Mouse (Mus musculus) cerebellum, postnatal 4 days (tissue): ENCODE data around the gene Epgn.

Experiments used
- DNase-seq, 2 experiments: peaks; one replicate each; pipeline ENCODE4 v3.0.0; 2022; ENCODE audit warnings: low spot score in 2 of 2, mixed read lengths in 1 of 2

Epgn gene

DNA sequence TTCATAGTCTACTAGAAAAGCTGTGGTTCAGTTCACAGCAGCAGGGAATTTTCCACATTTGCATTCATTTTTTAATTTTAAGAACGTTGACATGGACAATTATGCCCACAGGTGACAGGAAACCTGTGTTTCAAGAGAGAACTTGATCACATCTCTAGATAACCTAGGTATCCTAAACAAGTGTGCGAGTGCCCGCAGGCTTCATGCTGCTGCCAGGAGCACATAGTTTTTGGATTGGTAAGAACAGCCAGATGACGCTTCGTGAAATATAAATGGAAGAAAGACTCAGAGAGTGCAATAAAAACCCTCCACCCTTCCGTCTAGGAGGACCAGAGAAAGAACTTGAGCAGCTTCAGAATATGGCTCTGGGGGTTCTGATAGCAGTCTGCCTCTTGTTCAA, at the start of gene Epgn:
Gene Epgn, plus strand, starts transcription at position 301 of the 400 bp plus-strand sequence.
- no peak for DNase-seq

DNA sequence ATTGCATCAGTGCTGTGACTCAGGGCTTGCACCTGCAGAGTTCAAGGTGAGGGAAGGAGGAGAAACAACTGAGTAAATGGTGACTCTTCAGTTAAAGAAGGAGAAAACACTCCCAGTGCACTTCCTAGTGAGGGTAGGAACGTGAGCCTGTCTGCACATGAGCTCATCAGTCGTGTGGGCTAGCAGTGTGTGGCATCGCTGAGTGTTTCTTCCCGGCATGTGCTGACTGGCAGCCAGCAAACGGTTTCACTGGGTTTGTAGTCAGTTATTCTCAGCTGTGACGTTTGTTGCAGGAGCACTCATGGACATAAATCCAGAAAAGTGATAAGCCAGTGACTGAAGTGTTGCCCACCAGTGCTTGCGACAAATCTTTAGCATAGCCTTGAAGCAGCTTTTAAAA, 47.0 kb upstream of the Epgn start:
- no peak for DNase-seq

DNA sequence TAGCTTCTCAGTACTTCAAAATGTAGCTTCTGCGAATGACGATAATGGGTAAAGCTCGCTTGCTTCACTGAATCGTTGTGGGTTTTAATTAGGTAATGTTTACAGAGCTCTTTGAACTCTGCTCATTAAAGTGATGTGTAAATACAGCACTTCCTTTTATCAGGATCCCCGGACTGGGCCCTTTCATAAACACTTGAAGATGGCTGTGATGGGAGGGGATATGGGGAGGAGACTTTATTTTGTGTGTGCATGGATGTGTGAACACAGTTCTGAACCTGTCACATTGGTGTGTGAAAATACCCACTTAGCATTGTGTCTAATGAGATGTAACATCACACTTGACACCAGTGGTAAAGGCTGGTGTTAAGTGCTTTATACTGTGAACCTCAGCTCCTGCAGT, 39.7 kb upstream of the Epgn start:
- DNase-seq, result no peak

- no peak for DNase-seq
Observed at GRCm38 (mm10) chr5:90988149-90988548, 39.1 kb upstream of the Epgn start.

DNA sequence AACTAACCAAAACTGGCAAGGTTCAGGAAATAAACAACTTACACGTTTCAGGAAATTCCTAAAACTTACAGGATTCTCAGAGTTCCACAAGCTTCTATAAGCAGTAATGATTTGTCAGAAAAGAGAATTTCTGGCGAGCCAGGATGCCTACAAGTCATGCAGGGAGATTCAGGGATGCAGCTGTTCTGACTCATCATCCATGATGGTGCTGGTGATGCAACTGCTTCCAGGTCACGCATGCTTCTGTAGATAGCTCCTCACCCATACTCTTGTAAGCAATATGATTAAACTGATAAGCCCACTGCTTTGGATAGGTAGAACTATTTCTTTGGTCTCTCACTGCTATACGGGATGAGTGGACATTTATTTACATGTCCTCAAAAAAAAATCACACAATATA, 38.7 kb upstream of the Epgn start:
- no peak for DNase-seq

GRCm38 (mm10) chr5:90999942-91000341, 27.3 kb upstream of the Epgn start:
- DNase-seq, result no peak

DNA sequence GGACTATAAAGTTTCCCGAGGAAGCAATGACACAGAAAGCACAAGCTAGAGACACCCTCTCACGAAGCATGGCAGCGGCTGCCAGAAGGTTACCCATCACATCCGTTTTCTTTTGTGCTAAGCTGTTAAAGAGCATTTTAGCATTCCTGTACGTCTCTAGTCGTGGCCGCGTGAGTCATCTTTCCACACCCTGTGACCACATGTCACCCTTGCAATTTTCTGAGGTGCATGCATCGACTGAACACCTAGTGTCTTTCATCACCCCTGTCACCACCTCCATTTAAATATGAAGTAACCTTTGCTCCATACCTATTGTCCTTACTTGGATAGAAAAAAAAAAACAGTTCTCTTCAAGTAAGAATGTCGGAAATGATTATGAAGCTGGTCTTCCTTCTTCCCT, 12.0 kb upstream of the Epgn start:
- no peak for DNase-seq

- no peak for DNase-seq
Observed at GRCm38 (mm10) chr5:91023114-91023513, 4.2 kb upstream of the Epgn start.

GRCm38 (mm10) chr5:91027840-91028239, 576 bp downstream of the Epgn start:
- no peak for DNase-seq

DNA sequence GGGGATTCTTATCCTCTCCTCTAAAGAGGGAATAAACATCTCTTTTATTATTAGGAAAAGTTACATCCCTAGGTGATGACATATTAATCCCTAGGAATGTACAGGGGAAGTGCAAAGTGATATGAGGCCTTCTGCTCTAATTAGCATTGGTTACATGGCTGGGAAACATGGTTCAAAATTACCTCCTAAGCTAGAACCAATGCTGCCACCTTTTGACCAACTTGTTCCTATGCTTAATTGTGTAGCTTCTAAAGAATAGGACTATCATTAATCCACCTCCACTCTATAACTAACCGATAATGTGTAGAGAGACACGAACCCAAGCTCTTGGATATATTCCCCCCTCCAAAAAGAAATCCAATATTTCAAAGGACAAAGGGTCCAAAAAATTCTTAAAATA, 3.4 kb downstream of the Epgn start:
- no peak for DNase-seq

- no peak for DNase-seq
Observed at GRCm38 (mm10) chr5:91035341-91035740, 8.1 kb downstream of the Epgn start.

- DNase-seq, result no peak
Observed at GRCm38 (mm10) chr5:91036628-91037027, 9.4 kb downstream of the Epgn start.

DNA sequence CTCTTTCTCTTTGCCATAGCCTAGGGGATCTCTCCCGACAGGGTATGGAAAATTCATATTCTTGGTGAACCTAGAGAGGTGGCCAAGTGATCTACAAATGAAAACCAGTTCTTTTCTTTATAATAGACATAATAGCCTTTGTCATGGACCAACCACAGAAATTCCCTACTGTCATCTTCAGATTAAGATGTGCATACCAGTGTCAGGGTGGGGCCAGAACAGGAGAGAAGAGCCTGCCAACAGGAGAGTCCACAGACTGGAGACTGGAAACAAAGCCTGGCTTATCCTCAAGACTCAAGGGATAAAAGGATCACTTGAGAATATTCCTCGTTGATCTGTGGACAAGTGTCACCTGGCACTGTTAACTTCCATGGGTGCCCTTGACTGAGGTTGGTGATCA, 10.5 kb downstream of the Epgn start:
- no peak for DNase-seq

DNA sequence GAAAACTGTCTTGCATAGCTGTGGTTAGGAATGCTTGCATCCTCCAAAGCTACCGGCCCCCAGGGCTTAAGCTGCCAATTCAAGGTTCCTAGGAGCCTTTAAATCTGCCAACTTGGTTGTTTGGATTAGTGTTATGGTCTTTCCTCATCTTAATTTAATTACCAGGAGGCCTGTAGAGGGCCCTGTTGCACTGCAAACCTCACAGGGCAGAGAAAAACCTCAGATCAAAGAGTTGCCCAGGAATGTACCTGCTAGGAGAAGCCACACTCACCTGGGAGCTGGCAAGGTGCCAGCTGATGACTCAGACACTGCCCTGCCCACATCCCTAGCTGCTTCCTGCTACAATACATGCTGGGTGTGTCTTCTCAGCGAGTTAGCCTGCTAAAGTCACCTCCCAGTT, 11.3 kb downstream of the Epgn start:
- DNase-seq, result peak in 1 of 2 experiments; percentile 6

DNA sequence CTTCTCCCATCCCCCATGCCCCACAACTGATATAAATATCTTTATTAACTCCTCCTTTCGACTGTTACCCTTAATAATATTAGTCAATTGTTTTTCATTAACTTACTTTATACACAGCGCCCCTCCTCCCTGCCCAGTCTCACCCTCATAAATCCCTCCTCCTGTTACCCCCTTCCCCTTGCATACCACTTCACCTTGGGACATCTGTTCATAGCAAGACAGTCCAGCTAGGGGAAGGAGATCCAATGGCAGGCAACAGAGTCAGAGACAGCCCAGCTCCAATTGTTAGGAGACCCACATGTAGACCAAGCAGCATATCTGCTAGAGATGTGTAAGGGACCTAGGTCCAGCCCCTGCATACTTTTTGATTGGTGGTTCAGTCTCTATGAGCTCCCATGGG, 11.7 kb downstream of the Epgn start:
- DNase-seq, result no peak

- no peak for DNase-seq
Observed at GRCm38 (mm10) chr5:91047987-91048386, 20.7 kb downstream of the Epgn start.

DNA sequence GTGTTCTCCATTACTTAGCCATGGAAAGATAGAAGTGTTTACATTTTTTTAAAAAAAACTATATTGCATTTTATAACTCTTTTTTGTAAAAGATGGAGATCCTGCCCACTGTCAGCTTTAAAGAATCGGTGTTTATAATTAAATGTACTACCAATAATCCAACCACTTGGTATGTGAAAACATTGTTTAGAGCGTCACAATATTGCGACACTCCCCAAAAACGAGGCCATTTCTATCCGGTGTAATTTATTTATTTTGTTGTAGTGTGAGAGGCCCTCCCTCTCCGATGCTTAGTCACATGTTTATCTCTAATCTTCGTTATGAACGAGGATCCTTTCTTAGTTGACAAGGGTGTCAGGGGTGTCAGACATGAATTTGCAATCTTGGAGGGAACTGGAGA, 21.1 kb downstream of the Epgn start:
- no peak for DNase-seq

GRCm38 (mm10) chr5:91072340-91072739, 45.1 kb downstream of the Epgn start:
- DNase-seq, result no peak

DNA sequence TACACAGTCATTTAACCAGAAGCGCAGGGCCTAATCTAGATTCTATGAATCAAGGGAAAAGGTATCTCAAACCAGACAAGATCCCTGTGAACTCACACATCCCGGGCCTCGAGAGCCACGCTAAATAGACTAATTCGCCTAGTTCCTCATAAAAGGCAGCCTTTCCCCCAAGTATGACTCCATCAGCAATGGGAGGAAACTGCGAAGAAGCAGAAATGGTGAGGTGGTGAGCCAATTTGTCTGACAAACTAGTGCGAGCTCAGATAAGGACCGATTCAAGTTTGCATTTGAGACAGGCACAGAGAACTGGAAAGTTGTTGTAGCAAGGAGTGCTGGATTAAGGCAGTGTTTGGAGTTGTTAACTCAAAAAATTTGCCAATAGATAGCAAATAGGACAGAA, 46.4 kb downstream of the Epgn start:
- DNase-seq, result no peak

- DNase-seq, result no peak
Observed at GRCm38 (mm10) chr5:91074026-91074425, 46.8 kb downstream of the Epgn start.

DNA sequence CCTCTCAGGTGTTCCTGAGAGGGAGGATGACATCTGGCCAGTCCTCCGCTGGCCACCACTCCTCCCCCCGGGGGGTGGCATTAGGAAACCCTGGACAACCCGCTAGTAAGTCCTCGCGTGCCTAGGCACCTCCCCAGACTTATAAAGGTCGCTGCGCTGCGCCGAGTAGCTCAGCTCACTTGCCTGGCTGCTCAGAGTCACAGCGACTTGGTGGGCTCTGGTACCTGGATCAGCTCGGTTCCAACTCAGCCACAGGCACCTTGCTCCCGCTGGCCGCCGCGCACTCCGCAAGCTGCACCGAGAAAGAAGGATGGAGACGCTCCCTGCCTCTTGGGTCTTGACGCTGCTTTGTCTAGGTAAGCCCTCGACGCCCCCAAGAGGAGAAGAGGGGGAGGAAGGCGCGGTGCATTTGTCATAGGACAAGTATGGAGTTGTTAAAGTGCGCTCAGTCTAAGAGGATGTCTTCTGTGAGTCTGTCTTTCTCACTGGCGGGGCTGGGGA, 47.2 kb downstream of the Epgn start, which contains the start of gene Ereg:
Gene Ereg, plus strand, starts transcription at position 173 of the 501 bp plus-strand sequence.
- DNase-seq, result no peak

DNA sequence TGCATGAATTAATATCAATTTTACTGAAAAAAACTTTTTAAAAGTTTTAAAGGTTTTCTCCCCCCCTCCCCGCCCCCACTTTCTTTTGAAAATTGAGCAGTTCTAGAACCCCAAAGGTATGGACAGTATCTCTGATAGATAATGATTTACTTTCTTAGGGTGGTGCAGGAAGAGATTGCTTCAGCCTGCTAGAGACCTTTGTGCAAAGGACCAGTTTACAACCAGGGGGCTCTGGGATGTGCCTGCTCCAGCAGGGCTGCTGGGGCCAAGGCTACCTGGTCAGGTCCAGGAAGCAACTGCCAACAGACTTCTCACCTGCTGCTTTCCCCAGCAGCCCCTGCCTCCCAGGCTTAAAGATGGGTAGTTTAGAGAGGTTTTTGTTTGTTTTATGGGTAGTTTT, 47.8 kb downstream of the Epgn start:
- DNase-seq, result no peak

GRCm38 (mm10) chr5:91083016-91083415, 55.8 kb downstream of the Epgn start:
- DNase-seq, result no peak
